Mouse (Mus musculus): ENCODE data around the gene U2af1l4. TPM values are rescaled to one million over a fixed set of nuclear protein-coding genes. Genes with fewer than 3 reads are reported as not detected.
A peak's percentile ranks its signal among the peaks of the same experiment; 100 is the strongest.

U2af1l4 gene
- polyA plus RNA-seq, 1 experiment from 2014 or later = 86.0 TPM

- H3K9ac ChIP-seq (replicated peaks; ENCODE audit: low read depth) = no peak overlapping the region
- no peak overlapping the region for H3K4me2 ChIP-seq (replicated peaks; ENCODE audit: low read depth, low read length)
- no peak for TF ChIP-seq EP300 (IDR thresholded peaks at IDR 0.05)
- TF ChIP-seq CTCF (IDR thresholded peaks at IDR 0.05) = no peak
- DNase-seq (ENCODE audit: low spot score) (no peak), ATAC-seq (no peak)
- no peak overlapping the region for H3K4me3 ChIP-seq (ENCODE audit: low read depth, low read length)
- H3K27ac ChIP-seq (ENCODE audit: low read length) = no peak overlapping the region
- H3K4me1 ChIP-seq (ENCODE audit: insufficient read depth, low read depth, low read length) = peaks cover 19% of the 10 kb centered on the region; the same call in 1 of the 2 replicates
- peaks cover 14% of the 10 kb centered on the region; the same call in 1 of the 2 replicates for H3K36me3 ChIP-seq (ENCODE audit: insufficient read depth, low read length)
- 89% methylated on average over 13 of the region's 13 CpGs for WGBS
- H3K9me3 ChIP-seq (ENCODE audit: low read length) = no peaks in the 10 kb centered on the region
- no peaks in the 10 kb centered on the region for H3K27me3 ChIP-seq (replicated peaks; ENCODE audit: insufficient read depth, low read length)
Measured at GRCm38 (mm10) chr7:30557901-30558514, 5.1 kb upstream of the U2af1l4 start.

DNA sequence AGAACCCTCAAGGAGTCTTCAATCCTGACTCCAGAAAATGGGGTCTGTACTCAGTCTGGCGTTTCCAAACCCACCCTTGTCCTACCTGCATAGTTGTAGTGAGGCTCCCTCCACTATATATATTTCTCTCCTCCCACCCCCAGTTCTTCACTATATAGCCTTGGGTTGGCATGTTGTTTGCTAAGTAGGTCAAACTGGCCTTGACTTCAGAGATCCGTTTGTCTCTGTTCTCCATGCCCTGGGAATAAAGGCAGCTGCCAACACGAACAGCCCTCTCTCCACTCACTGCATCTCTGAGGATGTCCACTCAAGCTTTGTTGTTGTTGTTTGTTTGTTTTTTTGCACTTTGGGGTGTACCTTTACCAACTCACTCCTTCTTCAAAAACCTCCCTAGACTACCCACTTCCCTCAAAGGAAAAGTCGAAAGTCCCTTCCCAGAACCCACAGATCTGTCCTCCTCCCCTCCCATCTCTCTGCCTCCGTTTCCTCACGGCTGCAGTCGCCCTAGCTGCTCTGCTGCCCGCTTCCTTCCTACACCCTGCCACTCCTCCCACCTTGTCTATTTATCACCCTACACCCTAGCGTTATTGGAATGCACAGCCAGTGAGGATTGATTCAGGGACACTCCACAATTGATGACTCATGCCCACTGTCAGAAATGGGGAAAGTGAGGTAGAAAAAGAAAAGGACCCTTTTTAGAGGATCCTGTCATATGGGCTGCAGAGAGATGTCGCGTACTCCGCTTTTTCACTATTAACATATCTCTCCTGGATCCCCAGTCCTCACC is 4.3 kb upstream of the U2af1l4 start:
- peak overlapping the region; percentile 64 for H3K4me2 ChIP-seq (replicated peaks; ENCODE audit: low read depth, low read length)
- 9% methylated on average over 12 of the region's 12 CpGs for WGBS
- H3K27ac ChIP-seq (ENCODE audit: low read length) = peak overlapping the region; percentile 57
- H3K36me3 ChIP-seq (ENCODE audit: insufficient read depth, low read length) = peaks cover 14% of the 10 kb centered on the region; the same call in 1 of the 2 replicates
- no peaks in the 10 kb centered on the region for H3K9me3 ChIP-seq (ENCODE audit: low read length)
- peak overlapping the region; percentile 55 for H3K9ac ChIP-seq (replicated peaks; ENCODE audit: low read depth)
- DNase-seq (ENCODE audit: low spot score) = peak; percentile 31
- ATAC-seq = no peak
- TF ChIP-seq EP300 (IDR thresholded peaks at IDR 0.05) (no peak), CTCF (IDR thresholded peaks at IDR 0.05) (no peak)
- H3K27me3 ChIP-seq (replicated peaks; ENCODE audit: insufficient read depth, low read length) = no peaks in the 10 kb centered on the region
- peak overlapping the region; percentile 49 for H3K4me3 ChIP-seq (ENCODE audit: low read depth, low read length)
- peaks cover 12% of the 10 kb centered on the region; the same call in 1 of the 2 replicates for H3K4me1 ChIP-seq (ENCODE audit: insufficient read depth, low read depth, low read length)

DNA sequence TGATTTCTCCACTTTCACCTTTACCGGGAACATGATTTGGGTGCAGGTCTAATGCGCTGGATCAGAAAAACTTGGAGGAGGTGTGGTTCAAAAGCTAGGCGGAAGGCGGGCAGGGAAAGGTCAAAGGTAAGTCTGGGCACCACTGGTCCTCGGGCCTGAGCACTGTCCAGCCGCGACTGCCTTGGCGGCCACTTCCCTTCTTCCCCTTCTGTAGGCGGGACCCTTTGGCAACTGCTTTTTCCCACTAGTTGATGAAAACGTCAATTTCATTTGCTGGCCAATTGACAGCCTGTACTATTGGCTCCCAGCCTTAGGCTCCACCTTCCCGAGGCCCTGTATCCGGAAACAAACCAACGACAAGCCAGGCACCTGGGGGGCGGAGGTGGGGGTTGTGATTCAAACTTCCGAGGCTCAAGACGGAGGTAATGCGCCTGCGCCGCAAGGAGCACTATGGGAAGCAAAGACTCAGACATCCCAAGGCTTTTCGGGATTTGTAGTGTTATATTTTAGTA is 3.6 kb upstream of the U2af1l4 start, which contains the start of gene Lin37:
Lin37 (minus strand) TSS at position 396 of the 512 bp plus-strand sequence.
- WGBS = 1% methylated on average over 20 of the region's 20 CpGs
- peaks cover 12% of the 10 kb centered on the region; the same call in 1 of the 2 replicates for H3K4me1 ChIP-seq (ENCODE audit: insufficient read depth, low read depth, low read length)
- peak within 1 kb of the TSS; percentile 55 for H3K9ac ChIP-seq (replicated peaks; ENCODE audit: low read depth)
- no peaks in the 10 kb centered on the region for H3K9me3 ChIP-seq (ENCODE audit: low read length)
- peak within 1 kb of the TSS; percentile 49 for H3K4me3 ChIP-seq (ENCODE audit: low read depth, low read length)
- DNase-seq (ENCODE audit: low spot score) (peak; percentile 99), ATAC-seq (peak; percentile 89)
- peaks cover 14% of the 10 kb centered on the region; the same call in 1 of the 2 replicates for H3K36me3 ChIP-seq (ENCODE audit: insufficient read depth, low read length)
- H3K27me3 ChIP-seq (replicated peaks; ENCODE audit: insufficient read depth, low read length) = no peaks in the 10 kb centered on the region
- TF ChIP-seq EP300 (IDR thresholded peaks at IDR 0.05) (no peak), CTCF (IDR thresholded peaks at IDR 0.05) (no peak)
- peak within 1 kb of the TSS; percentile 64 for H3K4me2 ChIP-seq (replicated peaks; ENCODE audit: low read depth, low read length)
- H3K27ac ChIP-seq (ENCODE audit: low read length) = peak within 1 kb of the TSS; percentile 57

- Histone ChIP-seq H3K36me3 (ENCODE audit: insufficient read depth, low read length) (peaks cover 15% of the 10 kb centered on the region), H3K4me3 (ENCODE audit: low read depth, low read length) (no peak overlapping the region), H3K27me3 (replicated peaks; ENCODE audit: insufficient read depth, low read length) (no peaks in the 10 kb centered on the region), H3K9ac (replicated peaks; ENCODE audit: low read depth) (no peak overlapping the region), H3K27ac (ENCODE audit: low read length) (no peak overlapping the region), H3K4me2 (replicated peaks; ENCODE audit: low read depth, low read length) (no peak overlapping the region; the same call in 1 of the 2 replicates), H3K4me1 (ENCODE audit: insufficient read depth, low read depth, low read length) (peaks cover 12% of the 10 kb centered on the region; the same call in 1 of the 2 replicates), H3K9me3 (ENCODE audit: low read length) (no peaks in the 10 kb centered on the region)
- DNase-seq (ENCODE audit: low spot score) (peak; percentile 15), ATAC-seq (no peak)
- WGBS = 61% methylated on average over 2 of the region's 2 CpGs
- TF ChIP-seq EP300 (IDR thresholded peaks at IDR 0.05) (no peak), CTCF (IDR thresholded peaks at IDR 0.05) (no peak)
Measured at GRCm38 (mm10) chr7:30560296-30560695, 2.8 kb upstream of the U2af1l4 start.

DNA sequence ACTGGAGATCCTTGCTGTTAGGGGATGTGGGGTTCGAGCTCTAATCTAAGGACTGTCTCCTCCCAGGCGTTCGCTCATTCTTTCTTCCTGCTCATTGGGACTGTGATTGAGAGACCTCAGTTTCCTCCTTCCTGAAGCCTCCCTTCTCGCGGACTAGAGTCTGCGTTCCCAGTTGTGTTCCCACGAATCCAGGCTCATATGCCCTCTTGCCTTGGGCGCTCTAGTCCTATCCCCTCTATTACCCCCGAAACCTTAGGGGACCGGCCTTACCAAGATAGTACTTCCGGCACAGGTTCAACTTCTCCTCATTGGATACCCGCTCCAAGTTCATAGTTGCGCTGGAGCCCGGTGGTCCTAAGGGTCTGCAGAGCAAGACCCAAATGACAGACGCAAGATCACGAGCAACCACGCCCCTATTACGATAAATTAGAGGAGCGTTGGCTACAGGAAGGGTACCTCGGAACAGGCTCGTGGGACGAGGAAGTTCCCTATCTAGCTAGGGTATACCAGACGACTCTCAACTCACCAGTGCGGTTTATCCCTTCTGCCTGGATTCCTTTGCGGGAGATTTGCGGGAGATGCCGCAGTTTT is 480 bp upstream of the U2af1l4 start:
- Histone ChIP-seq H3K9ac (replicated peaks; ENCODE audit: low read depth) (peak overlapping the region; percentile 73), H3K27me3 (replicated peaks; ENCODE audit: insufficient read depth, low read length) (no peaks in the 10 kb centered on the region), H3K27ac (ENCODE audit: low read length) (peak overlapping the region; percentile 68), H3K4me1 (ENCODE audit: insufficient read depth, low read depth, low read length) (peaks cover 12% of the 10 kb centered on the region; the same call in 1 of the 2 replicates), H3K36me3 (ENCODE audit: insufficient read depth, low read length) (peaks cover 5% of the 10 kb centered on the region; the same call in 1 of the 2 replicates), H3K4me3 (ENCODE audit: low read depth, low read length) (peak overlapping the region; percentile 81), H3K9me3 (ENCODE audit: low read length) (no peaks in the 10 kb centered on the region), H3K4me2 (replicated peaks; ENCODE audit: low read depth, low read length) (peak overlapping the region; percentile 72)
- no peak for TF ChIP-seq CTCF (IDR thresholded peaks at IDR 0.05)
- TF ChIP-seq EP300 (IDR thresholded peaks at IDR 0.05) = no peak
- ATAC-seq = no peak
- WGBS = under 1% methylated on average over 27 of the region's 27 CpGs
- DNase-seq (ENCODE audit: low spot score) = peak; percentile 36

DNA sequence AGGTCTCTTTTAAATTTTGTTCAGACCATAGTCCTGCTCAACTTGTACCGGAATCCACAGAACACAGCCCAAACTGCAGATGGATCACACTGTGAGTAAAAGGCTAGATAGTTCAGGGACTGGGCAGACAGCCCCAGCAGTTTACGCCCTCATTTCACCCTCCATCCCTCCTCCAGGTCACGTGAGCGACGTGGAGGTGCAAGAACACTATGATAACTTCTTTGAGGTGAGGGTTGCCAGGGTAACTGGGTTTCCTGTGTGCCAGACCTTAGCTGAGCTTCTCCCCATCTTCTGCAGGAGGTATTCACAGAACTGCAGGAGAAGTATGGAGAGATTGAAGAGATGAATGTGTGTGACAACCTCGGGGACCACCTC is 792 bp downstream of the U2af1l4 start:
- 19% methylated on average over 6 of the region's 6 CpGs for WGBS
- TF ChIP-seq EP300 (IDR thresholded peaks at IDR 0.05) (no peak), CTCF (IDR thresholded peaks at IDR 0.05) (no peak)
- no peak for ATAC-seq

More for the DNA sequence above, 792 bp downstream of the U2af1l4 start:
- no peaks in the 10 kb centered on the region for H3K27me3 ChIP-seq (replicated peaks; ENCODE audit: insufficient read depth, low read length)
- peak overlapping the region; percentile 73 for H3K9ac ChIP-seq (replicated peaks; ENCODE audit: low read depth)
- H3K27ac ChIP-seq (ENCODE audit: low read length) = peak overlapping the region; percentile 95; the same call in 1 of the 2 replicates
- peak overlapping the region; percentile 81 for H3K4me3 ChIP-seq (ENCODE audit: low read depth, low read length)
- H3K36me3 ChIP-seq (ENCODE audit: insufficient read depth, low read length) = peaks cover 13% of the 10 kb centered on the region
- no peaks in the 10 kb centered on the region for H3K9me3 ChIP-seq (ENCODE audit: low read length)
- H3K4me2 ChIP-seq (replicated peaks; ENCODE audit: low read depth, low read length) = peak overlapping the region; percentile 72
- H3K4me1 ChIP-seq (ENCODE audit: insufficient read depth, low read depth, low read length) = peaks cover 6% of the 10 kb centered on the region; the same call in 1 of the 2 replicates
- DNase-seq (ENCODE audit: low spot score) = no peak
